Mouse (Mus musculus) layer of hippocampus, adult 8-10 months (tissue): ENCODE measurements at regions not wholly inside any gene's neighbourhood (a gene's known extent, or its start where the extent isn't known, plus 50 kb on each side); places are given as distances from the start of the nearest gene placed in this dataset.

Experiments
- DNase-seq, 2 experiments: peaks; one replicate each; pipeline ENCODE4 v3.0.0; 2022; ENCODE audit warnings: low spot score in 2 of 2

DNA sequence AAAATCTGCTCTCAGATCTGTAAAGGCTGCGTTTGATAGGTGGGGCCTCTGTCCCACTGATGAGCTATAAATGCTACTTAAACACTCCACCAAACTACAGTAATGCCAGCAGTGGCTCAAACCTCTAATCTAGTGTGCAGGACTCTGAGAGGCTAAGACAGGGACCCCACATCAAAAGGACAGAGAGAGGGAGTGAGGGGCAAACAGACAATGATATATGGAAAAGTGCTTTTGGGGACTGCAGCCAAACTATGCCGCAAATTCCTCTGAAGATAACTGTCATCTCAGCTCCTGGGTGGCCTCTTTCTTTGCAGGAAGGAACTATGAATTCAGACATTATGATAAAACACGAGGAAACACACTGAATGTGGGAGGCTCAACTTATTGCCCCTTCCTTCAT lies 138.9 kb upstream of the Ddit4l start:
- no peak for DNase-seq

DNA sequence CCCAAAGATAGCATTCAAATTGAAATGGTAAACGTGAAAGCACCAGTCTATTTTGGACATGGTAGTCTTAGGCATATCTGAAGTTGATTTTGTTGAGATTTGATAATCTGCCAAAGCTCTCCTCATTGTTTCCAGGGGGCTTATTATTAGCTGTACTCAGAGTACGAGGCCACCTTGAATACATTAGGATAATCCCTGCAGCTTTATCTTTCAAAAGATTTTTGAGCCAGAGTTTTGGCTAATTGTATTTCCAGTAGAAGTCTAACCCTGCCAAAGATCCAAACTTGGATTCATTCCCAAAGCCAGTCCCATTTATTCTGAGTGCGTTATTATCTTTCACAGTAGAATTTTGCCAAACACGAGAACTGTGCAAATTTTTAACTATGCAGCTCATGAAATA lies 138.4 kb upstream of the Ddit4l start:
- DNase-seq, result no peak

DNA sequence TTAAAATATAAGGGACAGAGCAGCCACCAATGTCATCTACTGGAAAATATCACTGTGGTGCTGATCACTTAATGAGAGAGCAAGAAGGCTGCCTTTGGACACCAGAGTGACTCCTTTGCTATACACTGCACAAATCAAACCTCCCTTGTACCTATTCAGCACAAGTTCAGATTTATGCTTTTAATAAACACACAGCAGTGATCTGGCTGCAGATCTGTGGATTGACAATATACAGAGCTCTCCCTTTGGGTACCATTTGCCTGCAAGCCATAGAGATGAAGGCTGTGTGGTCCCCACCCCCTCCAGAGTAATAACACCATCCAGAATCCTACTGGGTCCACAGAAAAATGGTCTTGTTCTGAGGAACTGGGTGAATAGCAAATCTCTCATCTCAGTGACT lies 131.8 kb upstream of the Ddit4l start:
- DNase-seq, result no peak

- no peak for DNase-seq
Measured at GRCm38 (mm10) chr3:137491508-137492019, 129.8 kb upstream of the Ddit4l start.

GRCm38 (mm10) chr3:137498343-137498742 lies 123.1 kb upstream of the Ddit4l start:
- DNase-seq, result no peak

GRCm38 (mm10) chr3:137511283-137511682 lies 110.1 kb upstream of the Ddit4l start:
- DNase-seq, result no peak

DNA sequence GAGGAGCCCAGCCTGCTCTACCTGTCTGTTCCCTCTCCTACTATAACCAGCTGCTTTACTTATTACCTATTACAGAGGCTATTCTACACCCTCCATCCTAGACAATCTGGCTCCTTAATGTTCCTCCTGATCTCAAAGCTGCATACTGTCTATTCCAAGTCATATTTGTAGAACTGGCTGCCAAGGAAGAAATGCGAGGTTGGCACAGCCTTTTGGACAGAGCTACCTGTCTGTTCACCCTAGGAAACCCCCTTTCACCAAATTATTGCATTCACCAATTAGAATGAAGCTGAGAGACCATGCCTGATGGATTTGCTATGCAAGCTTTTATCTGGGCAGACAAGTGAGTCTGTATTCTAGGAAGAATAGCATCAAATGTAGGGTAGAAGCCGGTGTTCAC lies 109.0 kb upstream of the Ddit4l start:
- DNase-seq, result no peak

- DNase-seq, result peak; percentile 40 to 61
Measured at GRCm38 (mm10) chr3:137513026-137513425, 108.4 kb upstream of the Ddit4l start.

- DNase-seq, result no peak
Measured at GRCm38 (mm10) chr3:137514238-137514637, 107.2 kb upstream of the Ddit4l start.

DNA sequence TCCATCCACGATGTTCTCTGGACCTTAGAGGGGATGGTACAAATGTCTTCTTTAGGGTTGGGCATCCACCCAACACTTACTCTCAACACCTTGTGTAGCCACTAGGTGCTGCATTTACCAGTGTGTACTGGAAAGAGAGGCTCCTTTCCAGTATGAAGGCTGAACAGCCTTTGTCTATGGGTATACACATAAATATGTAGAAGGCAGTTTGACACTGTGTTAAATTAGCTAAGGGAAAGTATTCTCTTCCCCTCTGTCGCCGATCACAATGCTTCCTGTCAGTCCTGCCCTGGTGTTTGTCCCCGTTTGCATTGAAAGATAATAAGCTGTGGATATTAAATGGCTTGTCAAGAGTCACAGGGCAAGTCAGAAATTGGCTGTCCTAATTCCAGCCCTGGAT lies 104.0 kb upstream of the Ddit4l start:
- DNase-seq, result no peak

GRCm38 (mm10) chr3:137520191-137520590 lies 101.2 kb upstream of the Ddit4l start:
- no peak for DNase-seq

GRCm38 (mm10) chr3:137525606-137526575 lies 95.5 kb upstream of the Ddit4l start:
- no peak for DNase-seq

- DNase-seq, result no peak
Measured at GRCm38 (mm10) chr3:137529592-137529960, 91.8 kb upstream of the Ddit4l start.

DNA sequence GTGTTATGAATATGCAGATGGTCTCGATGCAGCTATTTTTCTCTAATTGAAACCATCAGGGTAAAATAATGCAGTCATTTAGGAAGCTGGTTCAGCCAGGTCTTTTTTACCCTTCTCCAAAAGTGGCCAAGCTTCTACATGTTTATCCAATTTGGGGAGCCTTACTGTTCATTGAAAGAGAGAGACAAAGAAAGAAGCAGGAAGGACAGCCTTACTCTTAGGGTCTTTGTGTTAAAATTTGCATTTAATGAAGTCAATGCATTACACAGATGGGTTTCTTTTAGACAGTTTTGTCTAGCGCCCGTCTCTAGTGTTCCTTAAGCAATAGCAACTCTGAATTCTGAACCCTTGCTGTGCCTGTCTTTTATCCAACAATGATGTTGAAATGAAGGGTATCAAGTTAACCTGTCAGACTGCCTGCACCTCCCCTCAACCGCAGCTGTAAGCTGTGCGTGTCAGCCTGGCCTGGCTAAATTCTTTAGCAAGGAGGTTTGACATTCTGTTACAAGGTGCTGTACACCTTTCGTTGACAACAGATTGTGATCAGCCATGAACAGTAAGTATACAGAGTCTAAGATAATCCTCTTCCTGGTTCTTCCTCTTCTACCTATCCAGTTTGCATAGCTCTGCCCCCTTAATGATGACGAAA lies 91.3 kb upstream of the Ddit4l start:
- DNase-seq, result no peak

DNA sequence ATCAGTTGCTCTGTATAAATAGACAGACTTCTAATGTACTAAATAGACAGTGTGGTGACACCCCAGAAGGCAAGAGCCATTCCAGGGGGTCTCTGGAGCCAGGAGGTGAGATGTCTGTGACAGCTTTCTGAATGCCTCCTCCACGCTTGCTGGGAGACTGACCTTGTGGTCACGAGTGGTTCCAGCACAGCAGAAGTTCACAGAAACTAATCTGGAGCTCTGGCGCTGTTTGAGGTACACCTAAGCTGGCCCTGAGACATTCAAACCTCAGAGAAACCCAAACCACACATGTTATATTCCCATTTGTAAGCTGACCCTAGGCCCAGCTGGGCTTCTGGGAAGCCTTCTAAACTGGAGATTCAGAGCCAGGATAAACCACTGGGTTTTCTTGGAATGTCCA lies 79.7 kb upstream of the Ddit4l start:
- no peak for DNase-seq

DNA sequence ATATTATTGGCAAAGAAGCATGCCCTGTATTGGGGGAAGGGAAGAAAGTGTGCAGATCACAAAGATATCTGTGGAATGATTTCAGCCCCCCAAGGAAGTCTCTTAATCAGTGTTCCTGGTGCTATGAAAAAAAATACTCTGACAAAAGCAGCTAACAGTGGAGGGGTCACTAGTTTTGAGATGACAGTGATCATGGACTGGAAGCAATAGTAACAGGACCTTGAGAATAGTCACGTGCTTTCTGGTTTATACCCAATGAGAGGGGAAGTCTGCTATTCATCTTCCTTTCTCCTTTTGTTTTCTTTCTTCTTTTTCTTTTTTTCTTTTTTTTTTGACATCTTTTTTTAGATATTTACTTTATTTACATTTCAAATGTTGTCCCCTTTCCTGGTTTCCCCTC lies 79.1 kb upstream of the Ddit4l start:
- no peak for DNase-seq

DNA sequence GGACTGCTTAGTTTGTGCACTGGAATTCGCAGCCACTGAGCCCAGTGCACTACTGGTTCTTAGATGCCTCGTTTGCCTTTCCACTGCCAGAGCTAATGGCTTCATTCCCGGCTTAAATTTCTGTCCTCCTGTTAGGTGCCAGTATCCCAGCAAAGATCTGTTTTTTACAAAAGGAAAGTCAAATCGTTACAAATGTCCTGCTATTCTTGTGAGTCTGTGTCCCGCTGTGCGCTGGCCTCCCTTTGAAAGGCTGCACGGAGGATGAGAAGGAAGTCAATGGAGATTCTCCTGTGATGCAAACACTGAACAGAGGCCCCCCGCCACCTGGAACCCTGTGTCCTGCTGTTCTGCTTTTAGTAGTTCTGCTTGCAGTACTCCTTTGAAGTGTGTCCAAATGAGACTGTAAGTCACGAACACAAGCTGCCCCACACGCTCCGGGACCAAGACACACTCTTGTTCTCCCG lies 74.0 kb upstream of the Ddit4l start:
- DNase-seq, result no peak

GRCm38 (mm10) chr3:137547938-137548337 lies 73.5 kb upstream of the Ddit4l start:
- DNase-seq, result no peak

DNA sequence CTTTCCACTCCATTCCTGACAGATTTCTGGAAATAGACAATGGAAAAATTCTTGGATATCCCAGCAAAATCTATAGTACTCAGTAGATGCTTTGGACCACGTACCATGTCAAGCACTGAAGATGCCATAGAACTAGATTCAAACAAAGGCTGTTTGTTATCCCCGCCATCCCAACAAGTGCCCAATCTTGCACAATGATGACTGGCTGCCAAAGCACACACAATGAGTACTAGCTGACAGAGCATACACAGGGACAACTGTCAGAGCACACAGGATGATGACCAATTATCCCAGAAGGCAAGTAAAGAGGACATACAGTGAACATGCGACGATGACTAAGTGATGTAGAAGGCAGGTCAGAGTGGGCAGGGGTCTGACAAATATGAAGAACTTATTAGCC lies 70.7 kb upstream of the Ddit4l start:
- no peak for DNase-seq

- no peak for DNase-seq
Measured at GRCm38 (mm10) chr3:137552472-137553336, 68.7 kb upstream of the Ddit4l start.

DNA sequence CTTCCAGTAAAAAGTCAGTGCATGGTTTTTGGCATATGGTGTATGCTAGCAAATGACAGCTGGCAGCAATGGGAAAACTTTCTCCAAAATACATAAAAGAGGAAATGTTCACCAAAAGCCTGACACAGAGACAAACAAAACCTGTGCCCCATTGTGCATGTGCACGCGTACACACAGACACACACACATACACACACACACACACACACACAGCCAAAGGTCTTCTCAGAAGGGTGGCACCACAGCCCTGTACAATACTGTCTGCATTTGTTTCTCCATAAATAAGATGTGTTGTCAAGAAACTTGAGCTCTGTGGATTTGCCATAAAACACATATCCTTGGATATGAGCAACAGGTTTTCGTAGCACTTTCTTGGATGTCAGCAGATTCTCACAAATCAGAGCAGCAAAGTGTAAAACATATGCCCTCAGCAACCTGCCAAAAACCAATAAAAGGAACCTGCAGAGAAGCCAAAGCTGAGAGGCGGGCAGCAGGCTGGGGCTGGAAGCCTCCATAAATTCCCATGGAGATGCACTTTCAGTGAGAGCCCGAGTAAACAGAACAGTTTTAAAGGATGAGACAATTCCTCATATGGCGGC lies 60.5 kb upstream of the Ddit4l start:
- peak; percentile 69 to 77 for DNase-seq
